Mouse (Mus musculus): Measurements from ENCODE around the gene Rbm17.

Gene Rbm17

DNA sequence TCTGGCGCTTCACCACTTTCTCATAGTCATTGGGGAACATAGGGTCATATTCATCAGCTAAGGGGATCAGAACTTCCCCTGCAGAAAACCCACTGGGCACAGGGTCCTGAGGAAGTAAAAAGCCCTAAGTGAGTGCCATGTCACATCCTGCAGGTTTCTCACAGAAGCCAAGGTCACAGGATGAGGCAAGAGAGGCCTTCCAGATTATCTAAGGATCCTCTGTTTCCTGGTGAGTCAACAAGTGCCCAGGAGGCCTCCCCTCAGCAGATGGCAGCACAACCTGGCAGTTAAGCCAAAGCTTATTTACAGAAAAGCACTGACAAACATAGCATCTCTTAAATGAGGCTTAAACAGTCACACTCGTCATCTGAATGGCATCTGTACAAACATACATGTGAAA is 7.3 kb downstream of the Rbm17 start:
- no peak for DNase-seq (ENCODE audit: low read depth, low spot score)

GRCm38 (mm10) chr2:11587996-11588395 is 16.0 kb downstream of the Rbm17 start:
- DNase-seq (ENCODE audit: low read depth, low spot score), result no peak

DNA sequence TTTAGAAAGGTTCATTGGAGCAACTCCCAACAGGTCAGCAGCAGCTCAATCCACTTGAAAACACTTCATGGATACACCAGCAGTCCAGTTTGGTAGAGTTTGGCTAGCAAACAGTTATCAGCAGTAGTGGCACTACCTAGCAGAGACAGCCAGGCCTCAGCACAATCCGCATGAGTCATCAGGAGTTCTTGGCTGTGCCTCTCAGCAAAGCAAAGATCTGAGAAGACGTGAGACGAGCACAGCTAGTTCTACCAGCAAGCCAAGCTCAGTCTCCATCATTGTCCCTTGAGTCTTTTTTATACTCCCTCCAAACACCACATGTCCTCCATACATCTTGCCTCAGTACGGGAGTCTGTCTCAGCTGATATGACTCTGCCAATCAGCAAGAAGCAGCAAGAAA is 24.6 kb downstream of the Rbm17 start:
- no peak for DNase-seq (ENCODE audit: low read depth, low spot score)

GRCm38 (mm10) chr2:11578187-11578586 is 25.8 kb downstream of the Rbm17 start:
- DNase-seq (ENCODE audit: low read depth, low spot score), result no peak

GRCm38 (mm10) chr2:11573684-11574083 is 30.3 kb downstream of the Rbm17 start:
- no peak for DNase-seq (ENCODE audit: low read depth, low spot score)

- DNase-seq (ENCODE audit: low read depth, low spot score), result no peak
These were observed 32.9 kb downstream of the Rbm17 start for GRCm38 (mm10) chr2:11571004-11571535.

- DNase-seq (ENCODE audit: low read depth, low spot score), result no peak
These were observed 35.5 kb downstream of the Rbm17 start for GRCm38 (mm10) chr2:11568471-11568870.

DNA sequence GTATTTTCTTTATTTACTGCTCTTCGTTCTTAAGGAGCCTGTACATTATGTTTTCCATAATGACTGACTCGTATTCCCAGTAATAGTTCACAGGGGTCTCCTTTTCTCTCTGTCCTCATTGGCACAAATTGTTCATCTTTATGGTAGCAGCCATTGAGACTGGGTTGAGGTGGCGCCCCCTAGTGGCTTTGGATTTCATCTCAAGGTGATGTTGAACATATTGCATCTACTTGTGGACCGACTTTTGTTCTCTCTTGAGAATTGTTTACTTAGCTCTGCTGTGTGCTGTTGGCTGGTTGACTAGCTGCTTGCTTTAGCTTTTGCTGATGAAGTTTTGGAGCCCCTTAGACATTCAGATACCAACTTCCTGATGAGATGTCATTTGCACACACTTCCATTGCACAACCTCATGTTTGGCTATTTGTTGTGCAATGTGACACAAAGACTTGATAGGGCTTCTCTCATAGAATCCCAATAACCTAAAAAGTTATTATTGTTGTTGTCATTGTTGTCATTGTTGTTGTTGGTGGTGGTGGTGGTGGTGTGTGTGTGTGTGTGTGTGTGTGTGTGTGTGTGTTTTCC is 36.1 kb downstream of the Rbm17 start:
- no peak for DNase-seq (ENCODE audit: low read depth, low spot score)

DNA sequence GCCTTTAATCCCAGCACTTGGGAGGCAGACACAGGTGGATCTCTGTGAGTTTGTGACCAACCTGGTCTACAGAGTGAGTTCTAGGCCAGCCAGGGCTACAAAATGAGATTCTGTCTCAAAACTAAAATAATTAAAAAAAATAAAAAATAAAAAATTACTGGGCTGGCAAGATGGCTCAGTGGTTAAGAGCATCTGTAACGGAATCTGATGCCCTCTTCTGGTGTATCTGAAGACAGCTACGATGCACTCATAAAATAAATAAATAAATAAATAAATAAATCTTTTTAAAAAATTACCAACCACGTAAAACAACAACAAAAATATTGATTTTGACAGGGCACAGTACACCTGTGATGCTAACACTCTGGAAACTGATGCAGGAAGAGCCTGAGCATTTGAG is 37.1 kb downstream of the Rbm17 start:
- no peak for DNase-seq (ENCODE audit: low read depth, low spot score)

GRCm38 (mm10) chr2:11566241-11566640 is 37.7 kb downstream of the Rbm17 start:
- DNase-seq (ENCODE audit: low read depth, low spot score), result no peak

- DNase-seq (ENCODE audit: low read depth, low spot score), result no peak
These were observed 39.2 kb downstream of the Rbm17 start for GRCm38 (mm10) chr2:11564768-11565167.

- no peak for DNase-seq (ENCODE audit: low read depth, low spot score)
These were observed 40.7 kb downstream of the Rbm17 start for GRCm38 (mm10) chr2:11563256-11563655.

DNA sequence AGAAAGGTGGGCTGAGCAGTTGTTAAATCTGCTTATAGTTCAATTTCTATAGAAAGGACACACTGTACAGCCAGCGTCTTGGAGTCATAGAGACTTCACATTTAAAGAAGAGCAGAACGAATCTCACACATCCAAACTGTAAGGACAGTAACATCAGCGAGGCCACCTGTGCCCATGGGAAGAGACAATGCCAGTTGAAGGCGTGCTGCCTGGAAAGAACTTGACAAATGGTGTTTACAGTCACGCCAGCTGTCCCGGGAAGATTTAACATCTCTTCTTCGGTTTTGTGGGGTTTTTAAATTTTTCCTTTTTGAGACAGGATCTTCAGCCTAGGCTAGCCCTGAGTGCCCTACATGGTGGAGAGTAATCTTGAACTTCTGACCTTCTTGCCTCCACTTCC is 45.3 kb downstream of the Rbm17 start:
- no peak for DNase-seq (ENCODE audit: low read depth, low spot score)

GRCm38 (mm10) chr2:11557244-11557643 is 46.7 kb downstream of the Rbm17 start:
- no peak for DNase-seq (ENCODE audit: low read depth, low spot score)

GRCm38 (mm10) chr2:11555316-11555715 is 48.6 kb downstream of the Rbm17 start:
- DNase-seq (ENCODE audit: low read depth, low spot score), result no peak

- DNase-seq (ENCODE audit: low read depth, low spot score), result peak; percentile 65
These were observed 50.2 kb downstream of the Rbm17 start, which contains the start of gene Pfkfb3 for GRCm38 (mm10) chr2:11553471-11554400. TSS of gene Pfkfb3 (minus strand) at chr2:11554077.

- DNase-seq (ENCODE audit: low read depth, low spot score), result no peak
These were observed 50.9 kb downstream of the Rbm17 start for GRCm38 (mm10) chr2:11552966-11553451.

DNA sequence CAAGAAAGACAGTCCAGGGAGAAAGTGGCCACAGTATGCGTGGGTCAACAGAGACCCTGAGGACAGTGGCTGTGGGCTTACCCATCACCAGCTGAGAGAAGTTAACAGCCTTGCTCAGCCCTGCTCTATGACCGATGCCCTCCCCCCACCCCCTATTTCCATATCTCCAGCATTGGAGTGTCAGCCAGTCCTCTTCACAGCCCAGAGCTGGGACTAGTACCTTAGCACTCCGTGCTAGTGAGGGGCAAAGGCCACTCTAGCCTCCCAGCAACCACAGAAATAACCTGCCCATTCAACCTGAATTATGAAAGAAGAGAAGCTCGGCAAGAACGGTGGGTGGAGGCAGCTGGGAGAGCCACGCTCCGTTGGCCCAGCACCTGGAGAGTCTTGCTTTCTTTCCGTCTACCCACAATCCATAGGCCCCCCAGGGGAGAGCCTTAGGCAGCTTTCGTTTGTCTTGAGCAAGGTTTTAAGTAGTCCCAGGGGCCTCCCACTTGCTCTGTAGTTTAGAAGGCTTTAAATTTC is 51.6 kb downstream of the Rbm17 start:
- DNase-seq (ENCODE audit: low read depth, low spot score), result no peak

DNA sequence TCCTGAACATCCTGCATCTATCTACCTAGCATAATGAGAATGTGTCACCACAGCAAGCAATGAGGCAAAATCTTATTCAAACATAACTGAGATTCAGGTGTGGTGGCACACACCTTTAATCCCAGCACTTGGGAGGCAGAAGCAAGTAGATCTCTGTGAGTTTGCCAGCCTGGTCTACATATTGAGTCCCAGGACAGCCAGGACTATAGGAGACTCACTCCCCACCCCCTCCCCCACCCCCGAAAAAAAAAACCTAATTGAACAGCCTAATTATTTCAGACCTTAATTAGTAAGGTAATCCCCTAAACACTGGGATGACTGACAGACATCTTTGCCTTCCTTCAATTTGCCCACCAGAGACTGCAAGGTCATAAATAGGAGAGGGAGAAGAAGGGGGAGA is 52.2 kb downstream of the Rbm17 start:
- no peak for DNase-seq (ENCODE audit: low read depth, low spot score)

DNA sequence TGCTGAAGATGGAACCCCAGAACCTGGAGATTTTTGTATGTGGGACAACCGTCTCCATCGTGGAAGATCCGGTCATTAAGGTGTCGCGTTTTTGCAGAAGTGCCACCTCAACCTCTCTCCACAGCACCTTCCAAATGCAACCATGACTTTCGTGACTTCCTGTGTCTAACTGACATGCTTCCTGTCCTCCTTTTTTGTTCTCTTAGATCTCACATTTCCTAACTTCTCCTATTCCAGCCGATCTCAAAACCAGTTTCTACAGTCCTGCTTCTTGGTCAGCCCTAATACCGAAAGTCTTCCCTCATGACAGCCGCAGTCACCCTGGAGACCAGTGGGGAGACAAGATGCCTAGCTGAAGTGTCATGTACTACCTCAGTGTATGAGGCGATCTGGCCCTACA is 55.4 kb downstream of the Rbm17 start:
- no peak for DNase-seq (ENCODE audit: low read depth, low spot score)

DNA sequence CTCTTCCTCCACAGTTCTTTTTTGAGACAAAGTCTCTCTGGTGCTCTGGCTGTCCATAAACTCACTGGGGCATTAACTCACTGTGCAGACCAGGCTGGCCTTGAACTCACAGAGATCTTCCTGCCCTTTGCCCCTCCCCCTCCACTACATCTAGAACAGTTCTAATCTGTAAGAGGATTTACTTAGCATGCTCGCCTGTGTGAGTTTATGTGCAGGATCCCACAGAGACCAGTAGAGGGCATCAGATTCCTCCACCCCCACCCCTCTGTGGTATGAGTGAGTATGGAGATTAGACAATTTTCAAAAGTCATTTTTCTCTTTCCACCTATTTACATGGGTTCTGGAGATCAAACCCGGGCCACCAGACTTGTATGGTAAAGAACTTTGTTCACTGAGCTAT is 56.3 kb downstream of the Rbm17 start:
- DNase-seq (ENCODE audit: low read depth, low spot score), result no peak

- DNase-seq (ENCODE audit: low read depth, low spot score), result no peak
These were observed 57.9 kb downstream of the Rbm17 start for GRCm38 (mm10) chr2:11546091-11546490.
